Mouse (Mus musculus) cerebellum, adult 9-10 months (tissue): ENCODE measurements around the gene Hoxd10.

Experiments used
- DNase-seq: peaks from one replicate; pipeline ENCODE4 v3.0.0; 2022

Hoxd10 gene

GRCm38 (mm10) chr2:74711721-74712621, 20.2 kb downstream of the Hoxd10 start, which contains the start of the genes Hoxd3 and Hoxd4:
Gene Hoxd3, plus strand, starts transcription at chr2:74711927.
Gene Hoxd4, plus strand, starts transcription at chr2:74711929.
- DNase-seq: no peak

- no peak for DNase-seq
Observed at GRCm38 (mm10) chr2:74713239-74714150, 21.8 kb downstream of the Hoxd10 start.

DNA sequence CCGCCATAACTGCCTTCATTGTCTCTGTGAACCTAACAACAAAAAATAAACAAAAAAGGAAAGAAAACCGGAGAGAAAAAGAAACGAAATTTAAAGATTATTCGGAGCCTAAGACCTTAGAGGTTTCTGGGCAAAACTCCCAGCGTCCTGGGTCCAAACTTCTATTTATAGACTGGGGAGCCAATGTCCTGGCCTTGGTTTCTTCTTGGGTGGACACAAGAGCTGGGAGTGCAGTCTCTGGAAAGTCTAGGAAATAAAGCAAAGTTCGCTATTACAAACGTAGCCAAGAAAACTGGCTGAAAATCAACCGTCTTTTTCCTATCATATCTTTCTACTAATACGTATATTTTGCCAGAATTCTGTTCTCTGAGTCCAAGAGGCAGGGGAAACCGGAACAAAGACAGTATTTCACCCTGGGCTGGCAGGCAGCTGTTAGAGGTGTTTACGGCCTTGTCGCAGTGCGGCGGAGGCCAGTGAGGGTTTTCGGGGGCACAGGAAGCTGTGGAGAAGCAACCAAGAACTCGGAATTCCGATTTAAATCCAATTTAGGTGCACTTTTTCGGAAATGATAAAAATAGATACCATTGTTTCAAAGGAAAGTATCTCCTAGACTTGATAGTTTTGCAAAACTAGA, 22.5 kb downstream of the Hoxd10 start:
- DNase-seq: no peak

DNA sequence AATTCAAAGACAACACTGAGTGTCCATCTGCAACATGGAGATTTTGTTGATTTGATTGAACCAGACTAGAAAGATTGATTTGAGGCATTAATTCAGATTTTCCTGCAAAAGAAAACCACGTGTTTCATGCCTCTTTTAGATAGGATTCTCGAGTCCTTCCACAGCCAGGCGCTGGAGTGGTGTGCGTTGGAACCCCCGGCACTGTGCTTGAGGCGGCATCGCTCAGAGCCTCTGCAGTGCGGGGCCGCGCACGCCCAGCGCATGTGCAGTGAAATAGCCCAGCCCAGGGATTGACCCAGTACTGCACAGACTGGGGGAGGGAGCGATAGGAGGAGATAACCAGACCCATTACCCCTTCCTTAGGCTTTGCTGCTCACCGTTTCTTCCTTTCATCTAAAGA, 23.2 kb downstream of the Hoxd10 start:
- DNase-seq: no peak

- DNase-seq: peak; percentile 27
Observed at GRCm38 (mm10) chr2:74715504-74716241, 23.9 kb downstream of the Hoxd10 start.

DNA sequence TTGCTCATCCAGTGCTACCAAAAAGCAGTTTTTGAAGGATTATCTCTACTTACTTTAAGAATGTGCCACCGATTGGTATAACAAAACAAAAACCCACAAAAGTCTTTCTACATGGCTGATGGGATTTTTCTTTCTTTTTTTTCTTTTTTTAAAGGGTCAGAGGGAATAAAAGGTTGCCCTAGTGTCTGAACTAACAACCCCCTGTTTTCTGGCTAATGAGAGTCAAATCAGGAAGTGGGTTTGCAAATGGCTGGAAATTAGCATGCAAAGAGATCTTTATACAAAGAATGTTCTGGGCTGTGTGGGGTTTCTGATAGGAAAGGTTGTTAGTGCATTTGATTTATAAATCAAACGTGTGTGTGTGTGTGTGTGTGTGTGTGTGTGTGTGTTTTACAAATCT, 28.7 kb downstream of the Hoxd10 start:
- no peak for DNase-seq

DNA sequence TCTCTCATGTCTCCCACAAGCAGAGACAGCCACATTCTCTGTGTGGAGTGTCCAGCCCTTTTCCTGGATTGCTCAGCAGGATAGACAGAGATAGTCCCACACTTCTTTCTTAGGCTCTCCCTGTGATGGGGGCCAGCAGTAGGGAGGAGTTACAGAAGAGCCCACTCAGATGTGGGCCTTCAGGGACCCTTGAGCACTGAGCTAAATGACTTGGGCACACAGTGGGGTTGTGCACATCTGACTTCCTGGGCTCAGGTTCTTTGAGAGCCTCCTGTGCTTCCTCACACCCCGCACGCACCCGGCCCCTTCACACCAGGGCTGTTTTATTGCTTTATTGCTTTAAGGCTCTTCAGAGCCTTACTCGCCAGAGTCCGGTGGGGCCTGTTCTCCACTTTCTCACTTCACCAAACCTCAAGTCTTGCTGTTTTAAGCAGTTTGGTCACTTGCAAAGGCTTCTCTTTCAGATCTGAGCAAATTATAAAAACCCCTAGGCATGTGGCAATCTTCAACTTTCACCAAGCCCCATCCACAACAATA, 29.3 kb downstream of the Hoxd10 start:
- no peak for DNase-seq

DNA sequence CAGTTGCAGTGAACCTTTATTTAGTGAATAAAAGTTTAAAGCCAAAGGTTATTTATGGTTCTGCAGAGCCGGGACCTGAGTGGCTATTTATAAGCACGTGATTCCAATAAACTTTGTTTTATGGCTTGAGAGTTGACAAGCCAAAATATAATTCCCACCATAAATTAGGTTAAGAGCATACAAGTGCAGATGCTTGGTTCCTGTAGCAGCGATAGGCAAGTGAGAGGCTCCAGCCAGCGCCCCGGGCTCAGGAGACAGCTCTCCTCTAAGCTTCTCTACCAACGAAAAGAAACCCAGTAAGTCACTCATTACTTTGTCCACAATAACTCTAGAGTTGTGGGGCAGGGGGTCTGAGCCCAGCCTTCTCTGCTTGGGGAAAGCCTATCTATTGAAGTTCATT, 30.2 kb downstream of the Hoxd10 start:
- no peak for DNase-seq

- DNase-seq: no peak
Observed at GRCm38 (mm10) chr2:74722949-74723348, 31.2 kb downstream of the Hoxd10 start.

DNA sequence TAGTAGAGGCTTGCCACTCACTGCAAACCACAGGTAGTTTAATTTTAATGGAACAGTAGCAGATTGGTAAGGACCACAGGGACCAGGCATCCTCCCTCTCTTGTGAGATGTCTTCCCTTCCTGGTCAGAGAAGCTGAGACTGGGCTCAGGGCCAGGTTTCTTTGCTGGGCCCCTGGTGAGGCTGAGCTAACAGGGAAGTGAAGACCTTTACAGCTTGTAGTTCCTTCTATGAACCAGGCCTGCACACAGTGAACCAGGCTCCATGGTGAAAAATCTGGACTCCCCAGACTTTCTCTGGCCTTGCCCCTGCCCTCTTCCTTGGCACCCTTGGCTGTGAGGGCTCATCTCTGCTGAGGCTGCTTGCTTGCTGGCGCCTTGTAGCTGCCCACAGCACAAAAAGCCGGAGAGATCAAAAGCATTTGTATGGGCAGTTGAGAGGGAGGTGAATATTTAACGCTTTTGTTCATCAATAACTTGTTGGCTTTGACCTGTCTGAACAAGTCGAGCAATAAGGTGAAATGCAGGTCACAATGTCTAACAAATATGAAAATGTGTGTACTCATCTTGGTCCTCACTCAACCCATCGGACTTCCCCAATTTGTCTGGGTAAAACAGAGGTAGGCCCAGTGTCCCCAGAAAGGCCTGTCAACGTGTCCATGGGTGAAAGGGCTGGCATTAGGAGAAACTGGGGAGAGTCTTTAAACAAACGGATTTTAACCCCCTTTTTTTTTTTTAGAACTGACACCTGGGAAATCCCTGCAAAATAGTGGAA, 32.7 kb downstream of the Hoxd10 start:
- no peak for DNase-seq

DNA sequence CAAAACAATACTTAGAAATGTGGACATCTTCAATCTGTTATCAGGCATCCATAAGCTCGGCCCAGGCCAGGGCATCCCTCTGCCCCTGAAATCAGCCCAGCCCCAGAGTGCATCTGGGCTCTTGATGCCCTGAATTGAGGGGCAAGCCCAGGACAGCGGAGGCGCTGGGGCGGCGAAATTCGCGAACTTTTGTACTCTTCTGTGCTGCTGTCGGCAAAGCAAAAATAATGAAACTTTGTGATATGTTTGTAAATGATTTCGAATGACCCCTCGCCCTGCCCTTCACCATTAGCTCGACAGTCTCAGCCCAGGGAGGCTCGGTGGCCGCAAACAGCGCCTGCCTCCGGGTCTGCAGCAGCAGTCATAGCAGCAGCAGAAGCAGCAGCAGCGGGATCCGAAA, 33.4 kb downstream of the Hoxd10 start:
- DNase-seq: no peak

DNA sequence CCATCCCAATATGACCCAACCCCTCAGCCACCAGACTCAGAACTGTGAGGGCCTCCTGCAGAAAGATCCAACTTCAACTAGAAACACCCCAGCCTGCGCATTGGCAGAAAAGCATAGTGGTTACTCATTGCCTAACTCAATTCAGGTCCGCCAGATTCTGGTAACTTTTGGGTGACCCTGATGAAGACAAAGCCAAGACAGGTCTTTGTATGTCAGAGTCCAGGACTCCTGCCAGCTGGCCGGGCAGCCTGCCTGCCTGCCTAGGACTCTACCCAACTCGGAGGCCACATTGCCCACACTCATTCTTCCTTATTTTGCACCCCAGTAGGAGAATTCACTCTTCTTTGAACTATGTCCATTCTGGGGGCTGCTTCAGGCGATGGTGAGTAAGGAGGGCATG, 34.8 kb downstream of the Hoxd10 start, which contains the start of gene Gm28230:
Gene Gm28230, plus strand, starts transcription at position 178 of the 400 bp plus-strand sequence.
- no peak for DNase-seq

DNA sequence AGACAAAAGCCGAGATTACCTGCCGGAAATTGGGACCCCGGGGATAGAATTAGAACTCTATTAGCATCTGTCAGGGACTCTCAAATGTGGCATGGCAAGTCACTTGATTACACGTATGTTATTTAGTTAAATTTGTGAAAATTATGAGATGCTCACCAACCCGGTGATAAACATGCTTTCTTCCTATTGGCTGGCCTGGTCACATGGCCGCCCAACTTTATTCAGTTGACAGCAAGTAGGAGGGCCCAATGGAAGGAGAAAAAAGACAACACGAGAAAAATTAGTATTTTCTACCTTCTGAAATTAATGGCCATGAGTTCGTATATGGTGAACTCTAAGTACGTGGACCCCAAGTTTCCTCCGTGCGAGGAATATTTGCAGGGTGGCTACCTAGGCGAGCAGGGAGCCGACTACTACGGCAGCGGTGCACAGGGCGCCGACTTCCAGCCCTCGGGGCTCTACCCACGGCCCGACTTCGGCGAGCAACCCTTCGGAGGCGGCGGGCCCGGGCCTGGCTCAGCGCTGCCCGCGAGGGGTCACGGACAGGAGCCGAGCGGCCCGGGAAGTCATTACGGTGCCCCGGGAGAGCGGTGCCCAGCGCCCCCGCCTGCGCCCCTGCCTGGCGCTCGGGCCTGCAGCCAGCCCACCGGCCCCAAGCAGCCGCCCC, 35.4 kb downstream of the Hoxd10 start:
- no peak for DNase-seq

GRCm38 (mm10) chr2:74727640-74728302, 36.0 kb downstream of the Hoxd10 start:
- DNase-seq: no peak

- DNase-seq: no peak
Observed at GRCm38 (mm10) chr2:74728303-74728680, 36.6 kb downstream of the Hoxd10 start.

- DNase-seq: no peak
Observed at GRCm38 (mm10) chr2:74730331-74730730, 38.6 kb downstream of the Hoxd10 start.

GRCm38 (mm10) chr2:74731055-74731454, 39.3 kb downstream of the Hoxd10 start:
- DNase-seq: no peak

DNA sequence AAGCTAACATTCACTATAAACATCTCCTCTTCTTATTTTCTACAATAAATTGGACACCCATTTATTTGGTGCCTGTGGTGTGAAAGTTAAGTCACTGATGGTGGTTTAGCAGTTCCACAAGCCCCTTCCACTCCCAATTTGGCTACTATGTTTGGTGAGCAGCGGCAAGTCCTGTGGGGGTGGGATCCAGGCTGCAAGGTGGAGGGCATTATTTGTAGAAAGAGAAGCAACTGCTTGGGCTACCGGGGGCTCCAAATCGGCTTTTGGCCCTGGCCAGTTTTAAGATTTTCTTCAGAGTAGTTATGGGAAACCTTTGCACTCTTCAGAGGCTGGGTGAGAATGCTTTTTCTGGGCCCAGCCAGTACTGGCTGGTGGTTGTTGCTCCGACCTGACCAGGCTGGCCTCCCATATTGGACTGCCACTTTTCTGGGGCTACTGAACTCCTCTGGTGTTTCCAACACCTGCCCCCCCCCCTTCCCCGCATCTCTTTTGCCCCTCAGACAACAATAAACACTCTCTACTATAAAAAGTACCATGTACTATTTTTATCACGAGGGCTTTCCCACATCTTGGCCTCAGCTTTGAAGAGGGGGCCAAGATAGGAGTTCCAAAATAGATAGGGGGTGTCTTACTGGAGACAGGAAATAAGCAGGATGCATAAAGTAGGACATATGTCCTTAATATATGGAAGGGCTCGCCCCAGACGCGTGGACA, 40.2 kb downstream of the Hoxd10 start:
- no peak for DNase-seq
